Mouse (Mus musculus): ENCODE results near the gene Plod2. TPM values are rescaled to one million over a fixed set of nuclear protein-coding genes. Genes with fewer than 3 reads are reported as not detected.

The Plod2 gene
- total RNA-seq, 2 experiments from 2014 or later: 17.2 to 20.9 TPM

Other genes with a start within 250 kb of the Plod2 start
- gene 1700057G04Rik, start 232.8 kb upstream of the Plod2 start, total RNA-seq (2021): not detected
- 1 to 10 TPM; 6.2 to 8.5 TPM for gene Plscr4, start 84.8 kb upstream of the Plod2 start, total RNA-seq (2021)